Mouse (Mus musculus) hindlimb bud, embryonic 11.5 days (tissue): ENCODE data around the gene Fcgr1.
"Not testable (repeated sequence)": the region's sequence is repeated elsewhere in the genome, so short reads cannot be mapped to it uniquely, and the experiment has no call there.

Experiments used
- DNase-seq: peaks from one replicate; pipeline ENCODE4 v3.0.0-alpha.2; 2012; ENCODE audit warnings: low read depth, low spot score; ENCODE audit errors: extremely low spot score

Fcgr1 gene

DNA sequence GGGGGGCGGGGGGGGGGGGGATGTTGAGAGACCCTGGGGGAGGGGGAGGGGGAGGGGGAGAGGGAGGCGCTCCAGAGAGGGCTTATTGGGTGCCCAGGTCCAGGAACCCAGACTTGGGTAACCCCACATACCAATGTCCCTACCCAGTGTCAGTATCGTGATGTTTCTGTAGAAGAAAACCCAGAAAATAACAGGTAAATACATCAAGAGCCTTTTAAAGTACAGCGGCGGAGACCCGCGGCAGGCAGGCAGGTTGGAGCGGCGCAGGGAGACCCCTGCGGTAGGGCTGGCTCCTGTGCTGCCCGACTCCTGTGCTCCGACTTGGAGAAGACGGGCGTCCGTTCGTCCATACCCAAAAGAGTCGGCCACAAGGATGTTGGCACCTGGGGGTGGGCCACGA, 33.9 kb upstream of the Fcgr1 start:
- no peak for DNase-seq

DNA sequence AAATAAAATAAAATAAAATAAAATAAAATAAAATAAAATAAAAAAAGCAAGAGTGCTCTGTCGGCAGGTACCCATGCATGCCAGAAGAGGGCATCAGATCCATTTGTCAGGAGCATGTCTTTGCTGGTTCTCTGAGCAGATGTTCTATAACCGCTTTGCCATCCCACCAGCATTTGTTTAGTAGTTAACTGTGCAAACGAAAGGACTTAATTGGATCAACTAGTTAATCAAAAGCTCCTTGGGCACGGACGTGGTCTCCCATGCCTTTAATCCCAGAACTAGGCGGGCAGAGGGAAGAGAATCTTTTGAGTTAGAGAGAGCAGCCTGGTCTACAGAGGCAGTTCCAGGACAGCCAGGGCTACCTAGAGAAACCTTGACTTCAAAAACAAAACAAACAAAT, 33.4 kb upstream of the Fcgr1 start:
- DNase-seq, result no peak

DNA sequence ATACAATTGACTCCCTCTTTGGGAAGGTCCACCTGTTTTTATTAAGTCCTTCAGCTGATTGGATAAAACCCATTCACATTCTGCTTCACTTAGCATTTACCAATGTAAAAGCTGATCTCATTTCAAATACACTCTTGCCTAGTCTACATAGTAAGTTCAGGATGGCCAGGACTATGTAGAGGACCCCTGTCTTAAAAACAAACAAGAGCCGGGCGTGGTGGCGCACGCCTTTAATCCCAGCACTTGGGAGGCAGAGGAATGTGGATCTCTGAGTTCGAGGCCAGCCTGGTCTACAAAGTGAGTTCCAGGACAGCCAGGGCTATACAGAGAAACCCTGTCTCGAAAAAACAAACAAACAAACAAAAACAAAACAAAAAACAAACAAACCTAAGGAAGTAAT, 30.0 kb upstream of the Fcgr1 start:
- not testable (repeated sequence) for DNase-seq

DNA sequence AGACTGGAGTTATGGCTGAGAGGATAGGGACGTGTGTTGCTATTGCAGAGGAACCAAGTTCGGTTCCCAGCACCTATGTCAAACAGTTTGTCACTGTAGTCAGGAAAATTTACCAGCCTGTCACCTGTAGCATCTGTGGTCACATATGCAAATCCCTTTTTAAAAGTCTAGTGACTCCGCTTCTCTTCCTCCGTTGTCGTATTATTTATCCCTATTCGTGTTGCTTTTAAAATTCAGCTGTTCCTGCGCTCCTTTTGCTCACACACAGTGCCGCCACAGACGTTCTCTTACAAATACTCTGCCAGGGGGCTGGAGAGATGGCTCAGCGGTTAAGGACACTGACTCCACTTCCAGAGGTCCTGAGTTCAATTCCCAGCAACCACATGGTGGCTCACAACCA, 28.8 kb upstream of the Fcgr1 start:
- no peak for DNase-seq

DNA sequence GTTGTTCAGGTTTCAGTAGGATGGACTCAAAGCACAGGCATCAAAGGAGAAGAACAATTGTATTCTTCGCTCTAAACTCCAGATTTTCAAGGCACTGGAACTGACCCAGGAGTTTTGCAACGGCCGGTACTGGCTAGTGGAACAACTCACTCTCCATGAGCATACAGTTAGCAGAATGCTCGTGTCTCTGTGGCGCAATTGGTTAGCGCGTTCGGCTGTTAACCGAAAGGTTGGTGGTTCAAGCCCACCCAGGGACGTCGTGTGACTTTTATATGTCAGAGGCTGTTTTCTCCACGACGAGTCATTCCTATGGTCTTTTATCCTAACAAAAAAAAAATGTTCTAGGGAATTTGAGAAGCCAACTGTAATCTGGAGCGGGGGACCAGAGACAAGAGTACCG, 28.1 kb upstream of the Fcgr1 start:
- no peak for DNase-seq

DNA sequence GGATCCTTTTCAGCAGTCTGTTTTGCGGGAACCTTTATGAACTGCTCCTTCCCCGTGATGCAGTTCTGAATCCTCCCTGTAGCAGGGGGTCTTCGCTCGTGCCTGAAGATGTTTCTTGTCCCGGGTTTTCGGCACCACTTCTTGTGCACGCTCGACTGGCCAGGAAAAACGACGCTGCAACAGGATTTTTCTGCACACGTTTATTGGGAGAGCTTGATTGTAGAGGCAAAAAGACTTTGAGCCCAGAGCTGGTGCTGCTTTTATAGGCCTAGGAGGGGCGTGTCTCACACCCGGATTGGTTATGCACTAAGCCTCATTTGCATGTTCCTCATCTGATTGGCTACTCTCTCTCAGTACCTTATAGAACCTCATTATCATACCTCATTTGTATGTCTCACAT, 26.2 kb upstream of the Fcgr1 start:
- DNase-seq, result not testable (repeated sequence)

DNA sequence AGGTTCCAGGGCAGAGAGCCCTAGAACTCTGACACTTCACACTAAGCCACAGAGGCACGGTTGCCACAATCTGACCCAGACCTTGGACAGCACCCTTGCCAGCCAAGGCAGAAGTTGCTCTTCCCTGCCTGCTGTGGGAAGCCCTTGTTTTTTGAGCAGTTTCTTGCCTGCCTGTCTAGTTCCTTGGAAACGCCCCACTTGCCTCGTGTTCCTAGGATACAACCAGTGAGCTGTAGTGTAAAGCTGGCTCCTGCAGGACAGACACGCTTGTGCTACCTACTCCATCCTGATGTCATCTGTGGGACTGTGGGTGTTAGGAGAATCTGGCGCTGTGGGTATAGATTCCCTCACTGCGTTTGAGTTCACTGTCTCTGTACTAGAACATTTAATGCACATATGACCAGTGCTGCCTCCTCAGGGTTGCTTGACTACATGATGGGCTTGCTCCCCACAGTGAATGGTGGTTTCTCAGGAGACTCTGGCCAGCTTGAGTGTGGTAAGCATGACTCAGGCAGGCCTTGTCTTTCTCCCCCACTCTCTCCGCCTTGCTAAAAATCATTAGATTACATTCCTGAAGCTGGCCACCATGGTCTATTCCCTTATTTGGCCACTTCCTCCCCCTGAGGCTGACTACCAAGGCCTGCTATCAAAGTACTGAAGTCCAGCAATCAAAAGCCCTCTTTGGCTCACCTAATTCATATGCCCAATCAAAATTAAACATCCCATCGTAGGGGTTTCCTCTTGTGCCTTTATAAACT, 18.8 kb upstream of the Fcgr1 start:
- DNase-seq, result no peak

DNA sequence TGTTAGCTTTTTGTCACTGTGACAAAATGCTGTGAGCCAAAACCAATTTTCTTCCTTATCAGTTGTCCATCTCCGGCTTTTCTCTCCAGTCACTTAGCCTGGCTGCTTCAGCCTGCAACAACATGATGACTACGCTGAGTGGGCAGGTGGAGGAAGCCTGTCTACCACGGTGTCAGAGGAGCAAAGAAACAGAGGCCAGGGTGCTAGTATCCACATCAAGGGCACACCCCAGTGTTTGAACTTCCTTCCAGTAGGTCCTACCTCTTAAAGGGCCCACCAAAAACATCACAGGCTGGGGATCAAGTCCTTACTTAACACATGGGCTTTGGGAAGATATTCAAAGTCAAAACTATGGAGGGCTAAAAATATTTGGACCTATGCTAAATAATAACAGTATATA, 15.7 kb upstream of the Fcgr1 start:
- DNase-seq, result no peak

DNA sequence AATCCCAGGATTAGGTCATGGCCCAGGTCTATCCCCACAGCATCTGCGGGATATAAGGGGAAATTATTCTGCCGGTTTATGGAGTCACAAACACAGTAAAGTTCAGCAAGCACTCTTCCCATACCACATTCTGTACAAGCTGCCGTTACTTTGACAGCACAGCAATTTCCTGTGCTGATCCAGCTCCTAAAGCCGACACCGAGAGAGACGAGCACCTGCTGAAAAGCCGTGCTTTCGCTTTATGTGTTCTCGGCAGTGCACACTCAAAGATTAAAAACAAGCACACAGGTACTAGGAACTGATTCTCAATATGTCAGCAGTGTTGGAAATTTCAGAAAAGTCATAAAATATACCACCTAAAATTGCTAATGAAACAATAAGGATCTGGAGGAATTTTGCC, 12.7 kb upstream of the Fcgr1 start:
- no peak for DNase-seq

DNA sequence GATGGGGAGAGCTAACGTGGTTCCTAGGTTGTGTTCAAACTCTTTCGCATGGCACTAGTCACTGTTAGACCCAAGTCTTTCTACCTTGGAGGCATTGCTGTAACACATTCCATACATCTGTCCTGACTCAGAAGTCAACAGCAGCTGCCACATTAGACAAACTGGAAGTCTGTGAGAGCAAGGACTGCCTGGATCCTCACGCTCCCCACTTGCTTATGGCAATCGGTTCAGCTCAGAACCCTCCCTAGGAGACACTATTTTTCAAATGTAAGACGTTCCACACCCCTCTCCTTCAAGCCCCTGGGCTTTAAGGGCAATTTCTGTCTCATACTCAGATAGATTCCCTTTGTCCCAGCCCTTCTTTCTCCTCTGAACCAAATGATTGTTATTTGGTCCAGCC, 8.3 kb upstream of the Fcgr1 start:
- DNase-seq, result no peak

DNA sequence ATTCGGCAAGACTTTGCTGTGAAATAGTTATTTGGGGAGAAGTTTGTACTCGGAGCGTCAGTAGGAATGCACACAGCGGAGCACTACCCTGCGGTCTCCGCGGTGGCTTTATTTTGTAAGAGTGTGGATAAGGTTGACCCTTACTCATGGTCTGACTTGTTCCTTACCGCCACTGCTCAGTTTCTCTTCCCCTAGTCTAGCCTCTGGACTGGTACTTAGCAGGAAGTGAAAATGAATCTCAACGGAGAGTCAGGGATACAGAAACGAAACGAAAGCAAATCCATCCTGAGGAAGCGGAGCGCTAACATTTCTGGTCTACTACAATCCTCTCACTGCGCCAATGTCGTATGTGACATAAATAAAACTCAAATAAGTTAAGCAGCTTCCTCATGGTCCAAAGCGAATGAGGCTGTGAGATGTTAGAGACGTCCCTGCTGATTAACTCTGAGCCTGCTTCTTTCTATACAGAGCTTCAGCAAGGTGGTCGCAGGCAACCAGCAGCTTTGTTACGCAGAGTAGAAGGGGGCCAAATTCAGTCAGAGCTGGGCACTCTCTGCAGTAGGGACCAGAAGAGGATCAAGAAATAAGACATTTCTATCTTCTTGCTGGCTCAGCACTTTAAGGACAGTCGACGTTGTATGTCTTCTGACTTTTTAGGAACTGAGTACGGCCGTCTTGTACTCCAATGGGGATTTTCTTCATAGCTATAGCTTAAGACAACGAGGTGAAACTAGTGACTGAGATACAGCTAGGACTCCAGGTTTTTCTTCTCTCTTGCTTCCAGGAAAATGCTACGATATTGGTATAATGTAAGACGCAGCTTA, 7.1 kb upstream of the Fcgr1 start:
- DNase-seq, result no peak

DNA sequence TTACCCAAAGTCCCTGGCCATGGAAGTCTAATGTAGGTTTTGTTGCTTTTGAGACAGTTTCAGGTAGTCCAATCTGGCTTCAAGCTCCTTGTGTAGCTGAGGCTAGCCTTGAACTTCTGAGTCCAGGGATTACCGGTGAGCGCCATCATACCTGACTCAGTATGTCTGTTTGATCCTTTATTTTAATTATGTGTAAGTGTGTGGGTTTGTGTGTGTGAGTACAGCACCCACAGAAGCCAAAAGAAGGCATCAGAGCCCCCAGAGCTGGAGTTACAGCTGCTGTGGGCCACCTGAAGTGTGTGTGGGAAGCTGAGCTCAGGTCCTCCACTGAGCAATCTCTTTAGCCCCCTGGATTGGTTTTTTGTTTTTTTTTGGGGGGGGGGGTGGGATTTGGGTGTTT, 5.8 kb upstream of the Fcgr1 start:
- DNase-seq, result no peak

DNA sequence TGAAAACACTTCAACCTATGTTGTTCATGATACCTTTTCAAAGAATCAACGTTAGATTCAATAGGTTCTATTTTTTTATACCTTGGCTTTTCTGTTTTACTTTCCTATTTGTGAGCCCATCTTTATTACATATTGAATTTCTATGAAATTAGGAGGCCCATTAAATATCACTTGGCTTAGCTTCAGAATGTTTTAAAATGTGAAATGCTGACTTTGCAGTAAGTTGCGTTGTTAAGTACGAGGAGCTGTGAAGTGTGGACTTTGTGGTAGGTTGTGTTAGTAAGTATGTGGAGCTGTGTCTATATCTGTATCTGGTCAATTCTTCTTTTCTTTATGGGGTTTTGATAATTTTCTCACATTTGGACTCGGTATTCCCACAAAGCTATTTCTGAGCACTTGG, 4.6 kb upstream of the Fcgr1 start:
- DNase-seq, result no peak

DNA sequence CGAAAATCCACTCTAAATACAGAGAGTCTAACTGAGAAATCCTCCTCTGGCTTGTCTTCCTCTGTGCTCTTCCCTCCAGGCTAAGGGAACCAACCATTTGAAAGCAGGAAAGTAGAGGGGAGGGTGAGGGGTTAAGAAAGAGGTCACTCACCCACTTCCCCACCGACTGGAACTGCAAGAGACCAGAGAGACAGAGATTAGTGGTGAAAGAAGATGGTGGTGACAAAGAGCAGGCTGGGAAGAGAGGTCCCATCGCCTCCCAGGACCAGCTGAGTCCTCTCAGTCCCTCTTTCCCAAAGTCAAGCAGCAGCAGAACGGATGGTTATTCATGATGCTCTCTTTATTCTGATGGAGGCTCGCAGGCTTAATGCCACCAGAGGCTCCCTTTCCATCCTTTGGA, 401 bp downstream of the Fcgr1 start:
- DNase-seq, result no peak

DNA sequence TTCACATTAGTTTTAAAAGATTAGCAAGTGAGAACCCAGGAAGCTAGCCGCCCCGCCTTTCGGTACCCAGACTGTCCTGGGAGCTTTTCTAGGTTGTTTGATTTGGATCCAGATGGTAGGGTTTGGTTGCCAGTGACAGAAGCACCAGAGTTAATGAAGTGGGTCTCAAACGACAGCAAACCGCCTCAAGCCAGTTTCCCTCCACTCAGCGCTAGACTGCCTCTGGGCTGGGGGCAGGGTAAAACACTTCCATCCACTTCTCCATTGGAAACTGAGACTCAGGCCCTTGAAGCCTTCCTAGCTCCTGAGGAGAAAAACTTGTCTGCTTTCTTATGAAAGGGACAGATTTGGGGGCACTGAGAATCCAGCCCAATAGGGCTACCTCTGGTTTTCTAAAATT, 1.1 kb downstream of the Fcgr1 start:
- no peak for DNase-seq

DNA sequence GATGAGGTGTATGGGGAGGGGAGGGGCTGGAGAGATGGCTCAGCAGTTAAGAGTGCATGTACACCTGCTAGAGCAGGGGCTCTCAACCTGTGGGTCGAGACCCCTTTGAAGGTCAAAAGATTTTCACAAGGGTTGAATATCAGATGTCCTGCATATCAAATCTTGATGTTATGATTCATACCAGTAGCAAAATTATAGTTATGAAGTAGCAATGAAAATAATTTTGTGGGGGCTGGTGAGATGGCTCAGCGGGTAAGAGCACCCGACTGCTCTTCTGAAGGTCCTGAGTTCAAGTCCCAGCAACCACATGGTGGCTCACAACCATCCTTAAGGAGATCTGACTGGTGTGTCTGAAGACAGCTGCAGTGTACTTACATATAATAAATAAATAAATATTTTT, 3.0 kb downstream of the Fcgr1 start:
- not testable (repeated sequence) for DNase-seq

DNA sequence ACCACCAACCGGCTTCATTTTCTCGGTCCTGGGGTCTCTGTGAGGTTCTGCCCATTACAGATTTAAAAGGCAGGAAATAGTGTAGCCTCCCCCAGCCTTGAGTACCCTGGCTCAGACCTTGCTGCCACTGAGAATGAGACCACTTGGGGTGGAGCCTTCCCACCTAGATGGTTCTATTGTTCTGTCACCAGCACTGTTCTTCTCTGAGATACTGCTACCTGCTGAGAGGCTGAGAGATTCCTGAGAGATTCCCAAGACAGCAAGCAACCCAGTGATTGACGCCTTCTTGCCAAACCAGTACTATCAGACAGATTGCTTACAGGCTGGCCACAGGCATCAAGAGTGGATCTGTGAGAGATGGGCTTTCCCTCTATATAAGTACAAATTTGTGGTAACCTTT, 4.6 kb downstream of the Fcgr1 start:
- DNase-seq, result no peak

DNA sequence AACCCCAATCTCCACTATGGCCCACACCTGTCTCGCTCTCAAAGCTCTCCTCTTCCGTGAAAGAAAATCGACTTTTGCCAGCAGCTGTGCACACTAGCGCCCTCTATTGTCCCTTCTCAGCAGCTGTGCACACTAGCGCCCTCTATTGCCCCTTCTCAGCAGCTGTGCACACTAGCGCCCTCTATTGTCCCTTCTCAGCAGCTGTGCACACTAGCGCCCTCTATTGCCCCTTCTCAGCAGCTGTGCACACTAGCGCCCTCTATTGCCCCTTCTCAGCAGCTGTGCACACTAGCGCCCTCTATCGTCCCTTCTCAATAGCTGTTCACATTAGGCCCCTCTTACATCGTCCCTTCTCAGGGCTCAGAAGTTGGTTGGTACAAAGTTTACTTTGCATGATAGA, 6.4 kb downstream of the Fcgr1 start:
- DNase-seq, result not testable (repeated sequence)

DNA sequence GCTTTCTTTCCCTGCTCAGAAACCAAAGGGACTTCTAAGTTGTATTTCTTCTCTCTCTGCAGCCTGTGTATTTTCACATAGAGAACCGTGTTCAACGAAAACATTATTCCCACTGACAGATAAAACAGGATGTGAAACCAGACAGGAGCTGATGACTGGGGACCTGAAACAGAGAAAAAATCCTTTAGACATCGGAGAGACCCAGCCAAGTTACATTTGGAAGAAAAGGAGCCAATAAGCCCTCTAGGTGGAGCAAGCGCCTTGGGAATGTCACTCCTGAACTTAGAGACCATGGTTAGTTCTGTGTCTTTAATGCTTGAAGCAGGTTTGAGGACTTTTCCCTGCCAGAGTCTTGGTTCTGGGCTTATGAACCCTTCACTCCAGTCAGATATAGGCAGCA, 9.3 kb downstream of the Fcgr1 start:
- DNase-seq, result no peak

DNA sequence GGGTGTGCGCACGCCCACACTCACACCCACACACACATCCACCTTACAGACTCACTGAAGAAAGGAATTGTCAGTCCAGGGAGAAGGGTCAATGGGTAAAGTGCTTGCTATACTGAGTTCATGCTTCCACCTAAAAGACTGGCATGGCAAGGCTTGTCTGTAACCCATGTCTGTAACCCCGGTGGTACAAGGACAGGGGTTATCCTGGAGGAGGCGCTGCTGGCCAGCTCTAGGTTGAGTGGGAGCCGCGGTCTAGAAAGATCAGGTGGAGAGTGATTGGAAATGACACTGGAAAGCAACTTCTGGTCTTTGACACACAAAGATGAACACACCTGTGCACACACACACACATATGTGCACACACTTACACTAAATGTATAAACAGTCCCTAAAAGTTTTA, 13.1 kb downstream of the Fcgr1 start:
- no peak for DNase-seq

DNA sequence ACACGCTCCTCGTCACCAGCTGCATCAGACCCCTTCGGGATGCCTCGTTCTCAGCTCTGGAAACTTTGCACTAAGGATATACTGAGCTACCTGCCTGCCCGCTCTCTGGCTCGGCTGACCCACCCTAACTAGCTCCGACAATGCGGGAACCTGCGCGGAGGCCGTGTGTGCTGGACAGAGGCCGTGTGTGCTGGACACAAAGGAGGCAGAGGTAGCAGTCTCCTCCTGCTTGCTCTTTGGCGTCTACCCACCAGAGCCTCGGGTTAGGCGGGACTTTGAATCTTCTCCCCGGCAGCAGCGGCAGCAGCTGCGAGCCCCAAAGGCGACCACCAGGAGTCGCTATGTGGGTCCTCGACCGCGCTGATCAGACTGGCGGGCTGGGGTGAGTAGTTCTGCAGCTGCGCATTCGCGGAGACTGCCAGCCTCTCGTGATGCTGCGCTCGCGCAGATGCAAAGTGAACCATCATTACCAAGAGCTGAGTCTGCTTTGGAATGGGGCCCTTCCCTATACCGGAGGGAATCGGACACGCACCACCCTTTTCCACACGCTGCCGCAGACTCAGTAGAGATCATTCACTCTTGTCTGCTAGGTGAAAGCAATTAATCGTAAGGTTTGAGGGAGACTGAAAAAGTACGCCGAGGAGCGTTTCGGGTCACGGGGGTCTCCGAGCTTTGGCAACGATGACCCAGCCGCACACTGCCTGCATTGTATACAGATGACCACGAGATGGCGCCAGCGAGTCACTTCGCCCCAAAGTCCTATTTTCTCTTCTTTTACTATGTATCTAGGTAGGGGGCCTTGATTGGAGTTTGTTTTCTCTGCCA, 15.8 kb downstream of the Fcgr1 start:
- peak; percentile 88 for DNase-seq

DNA sequence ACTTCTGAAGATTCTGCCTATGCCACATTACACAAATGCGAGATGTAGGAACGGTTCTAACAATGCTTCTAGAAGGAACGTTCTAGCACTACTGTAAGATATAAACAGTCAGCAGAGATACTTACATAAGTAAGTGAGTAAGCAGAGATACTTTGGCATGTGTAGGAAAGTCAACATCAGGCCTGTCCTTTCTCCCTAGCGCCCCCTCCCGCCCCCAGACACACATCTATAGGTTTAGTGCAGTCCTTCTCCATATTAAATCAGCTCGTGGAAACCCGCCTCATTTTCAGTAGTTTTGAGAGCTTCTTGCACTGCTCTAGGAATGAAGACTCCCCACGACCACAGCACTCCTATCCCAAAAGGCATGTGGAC, 16.4 kb downstream of the Fcgr1 start:
- DNase-seq, result no peak
